Mouse (Mus musculus) left cerebral cortex, postnatal 14 days (tissue): ENCODE data around the gene Pof1b. TPM values are rescaled to one million over a fixed set of nuclear protein-coding genes. Genes with fewer than 3 reads are reported as not detected.

Experiments used
- DNase-seq, 2 experiments: peaks; one replicate each; pipeline ENCODE4 v3.0.0; 2021 to 2022; ENCODE audit warnings: low spot score in 2 of 2, mixed read lengths in 1 of 2
- intact Hi-C: fragments of 180-260 bp; cut with DNase I; formaldehyde crosslinking; loops from one replicate; pipeline ENCODE4 v1.15.1; 2025
- long read RNA-seq, 2 experiments: library from polyadenylated mRNA; stranded (forward); transcript quantifications; one replicate each; pipeline ENCODE4 v2.0.0; 2021
- total RNA-seq, 2 experiments: library from RNA; stranded (reverse); gene quantifications; 2 replicates each; pipeline ENCODE4 v1.2.3; 2021

Gene Pof1b
- total RNA-seq, result not detected
- long read RNA-seq, experiment 1, result 0 reads
- long read RNA-seq, experiment 2, result 0 reads

GRCm38 (mm10) chrX:112698508-112698907 is at the start of gene Pof1b:
Pof1b (minus strand) TSS chrX:112698651.
- intact Hi-C loops, result no loop called here

GRCm38 (mm10) chrX:112716587-112716986 is 18.1 kb upstream of the Pof1b start:
- intact Hi-C loops, result no loop called here
- DNase-seq, result no peak

More at GRCm38 (mm10) chrX:112698508-112698907, at the start of gene Pof1b:
- DNase-seq, result no peak

- no peak for DNase-seq
- intact Hi-C loops, result no loop called here
These were observed 4.1 kb downstream of the Pof1b start for GRCm38 (mm10) chrX:112694392-112694791.

- intact Hi-C loops, result no loop called here
- DNase-seq, result no peak
These were observed 17.8 kb downstream of the Pof1b start for GRCm38 (mm10) chrX:112680605-112681004.

GRCm38 (mm10) chrX:112675525-112675924 is 22.9 kb downstream of the Pof1b start:
- intact Hi-C loops, result no loop called here
- DNase-seq, result no peak

GRCm38 (mm10) chrX:112601306-112602120 is 96.9 kb downstream of the Pof1b start:
- peak; percentile 8 to 21 for DNase-seq
- intact Hi-C loops, result no loop called here

- DNase-seq, result peak; percentile 71 to 83
- intact Hi-C loops, result no loop called here
These were observed 97.7 kb downstream of the Pof1b start, which contains the start of gene Zfp711 for GRCm38 (mm10) chrX:112600511-112601305. Zfp711 (plus strand) TSS chrX:112600526.

Other genes starting within 250 kb of the Pof1b start
- gene 2010106E10Rik, start 203.4 kb downstream of the Pof1b start, total RNA-seq, result not detected
- gene Zfp711, start 98.1 kb downstream of the Pof1b start, total RNA-seq, result 10 to 100 TPM; 14.3 to 15.1 TPM